Mouse (Mus musculus) heart, embryonic 16.5 days (tissue): ENCODE measurements around the gene Sned1. TPM values are rescaled to one million over a fixed set of nuclear protein-coding genes. Genes with fewer than 3 reads are reported as not detected.

Source experiments
- ATAC-seq: fragments of 200-750 bp; cut with Nextera tagmentation; replicated peaks from 2 replicates; pipeline ENCODE4 v1.8.0; 2017; ENCODE audit warnings: moderate number of reproducible peaks; ENCODE audit not compliant: insufficient read depth, low FRiP score; ENCODE audit errors: extremely low read depth
- H3K27ac ChIP-seq: fragments of 300-500 bp; sonication (generic); 2 replicates; pipeline ENCODE4 v1.5.1; 2014; ENCODE audit warnings: mild to moderate bottlenecking, low read length, control low read depth, moderate library complexity
- H3K27me3 ChIP-seq: fragments of 300-500 bp; sonication (generic); 2 replicates; pipeline ENCODE4 v1.6.1; 2014; ENCODE audit warnings: low read length, mixed read lengths; ENCODE audit not compliant: control insufficient read depth, insufficient read depth
- H3K36me3 ChIP-seq: fragments of 300-500 bp; sonication (generic); 2 replicates; pipeline ENCODE4 v1.6.1; 2014; ENCODE audit not compliant: control insufficient read depth, insufficient read depth
- H3K4me1 ChIP-seq: fragments of 300-500 bp; sonication (generic); 2 replicates; pipeline ENCODE4 v1.6.1; 2014; ENCODE audit warnings: low read length, mixed read lengths; ENCODE audit not compliant: control insufficient read depth, insufficient read depth
- H3K4me2 ChIP-seq: fragments of 300-500 bp; sonication (generic); 2 replicates; pipeline ENCODE4 v1.6.1; 2014; ENCODE audit warnings: low read depth, mild to moderate bottlenecking, control low read depth, low read length
- H3K4me3 ChIP-seq: fragments of 300-500 bp; sonication (generic); 2 replicates; pipeline ENCODE4 v1.5.1; 2014; ENCODE audit warnings: mild to moderate bottlenecking, control low read depth, low read length
- H3K9ac ChIP-seq: fragments of 300-500 bp; sonication (generic); 2 replicates; pipeline ENCODE4 v1.6.1; 2014; ENCODE audit warnings: low read length, control low read depth
- H3K9me3 ChIP-seq: fragments of 300-500 bp; sonication (generic); replicated peaks from 2 replicates; pipeline ENCODE4 v1.6.1; 2016; ENCODE audit warnings: low read length; ENCODE audit not compliant: control insufficient read depth
- WGBS: fragments of 180-500 bp; shearing (Covaris S2); extraction: QIAGEN DNeasy Blood & Tissue Kit; methylation state at CpG from one replicate; pipeline ENCODE4 v1.1.7; 2014; 5-methylcytosine and 5-hydroxymethylcytosine counted together
- polyA plus RNA-seq: library from polyadenylated mRNA; unstranded; fragments of >200 nt; fragmentation: Nextera tagmentation; extraction: Ambion mirVana; gene quantifications from 2 replicates; pipeline ENCODE4 v1.2.1, GENCODE M21; 2015

Sned1 gene
- polyA plus RNA-seq, 1 experiment from 2014 or later, result 3.6 TPM

- H3K36me3 ChIP-seq, result no peaks in the 10 kb centered on the region
- 80% methylated on average over 11 of the region's 11 CpGs for WGBS
- no peak overlapping the region for H3K4me2 ChIP-seq
- no peaks in the 10 kb centered on the region for H3K27me3 ChIP-seq
- H3K27ac ChIP-seq, result peak overlapping the region; percentile 83
- peaks cover 34% of the 10 kb centered on the region for H3K4me1 ChIP-seq
- no peak overlapping the region for H3K9ac ChIP-seq
- ATAC-seq, result no peak
- H3K9me3 ChIP-seq, result no peaks in the 10 kb centered on the region
- H3K4me3 ChIP-seq, result no peak overlapping the region
Measured at GRCm38 (mm10) chr1:93211019-93211418, 24.6 kb upstream of the Sned1 start.

DNA sequence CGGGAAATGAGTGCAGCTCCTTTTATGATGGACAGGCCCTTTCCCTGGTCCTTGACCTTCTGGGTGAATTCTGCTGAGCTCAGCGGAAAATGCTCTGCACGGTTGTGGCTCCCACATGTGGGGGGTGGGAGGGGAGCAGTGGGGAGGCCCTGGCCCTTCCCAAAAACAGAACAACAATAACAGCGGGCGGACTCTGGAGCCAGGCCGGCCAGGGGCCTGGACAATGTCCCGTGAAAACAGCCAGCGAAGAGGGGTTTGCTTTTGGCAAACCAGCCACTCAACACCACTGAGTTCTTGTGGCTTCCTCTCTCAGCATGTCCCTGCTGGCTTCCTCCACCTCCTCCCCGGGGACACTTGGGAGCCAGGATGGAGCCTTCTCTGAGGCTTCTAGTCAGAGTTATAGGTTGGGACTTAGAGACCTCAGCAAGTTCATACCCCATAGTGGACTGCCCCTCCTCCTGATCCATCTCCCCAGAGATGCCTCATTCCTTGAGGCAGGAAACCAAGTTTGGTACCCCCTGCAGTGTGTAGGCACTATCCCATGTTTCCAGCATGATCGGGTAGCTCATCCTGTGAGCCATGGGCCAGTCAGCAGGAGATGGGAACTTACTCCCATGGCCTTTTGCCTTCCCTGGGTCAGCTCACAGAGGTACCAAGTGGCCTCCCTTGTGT is 24.0 kb upstream of the Sned1 start:
- 26% methylated on average over 10 of the region's 10 CpGs for WGBS
- no peaks in the 10 kb centered on the region for H3K9me3 ChIP-seq
- H3K36me3 ChIP-seq, result no peaks in the 10 kb centered on the region
- H3K4me1 ChIP-seq, result peaks cover 38% of the 10 kb centered on the region
- H3K4me2 ChIP-seq, result no peak overlapping the region
- peak; percentile 16; the same call in 1 of the 2 replicates for ATAC-seq
- no peak overlapping the region for H3K4me3 ChIP-seq
- H3K27me3 ChIP-seq, result no peaks in the 10 kb centered on the region
- no peak overlapping the region for H3K9ac ChIP-seq
- H3K27ac ChIP-seq, result peak overlapping the region; percentile 33

GRCm38 (mm10) chr1:93212441-93212840 is 23.2 kb upstream of the Sned1 start:
- H3K27ac ChIP-seq, result no peak overlapping the region
- WGBS, result 74% methylated on average over 7 of the region's 7 CpGs

DNA sequence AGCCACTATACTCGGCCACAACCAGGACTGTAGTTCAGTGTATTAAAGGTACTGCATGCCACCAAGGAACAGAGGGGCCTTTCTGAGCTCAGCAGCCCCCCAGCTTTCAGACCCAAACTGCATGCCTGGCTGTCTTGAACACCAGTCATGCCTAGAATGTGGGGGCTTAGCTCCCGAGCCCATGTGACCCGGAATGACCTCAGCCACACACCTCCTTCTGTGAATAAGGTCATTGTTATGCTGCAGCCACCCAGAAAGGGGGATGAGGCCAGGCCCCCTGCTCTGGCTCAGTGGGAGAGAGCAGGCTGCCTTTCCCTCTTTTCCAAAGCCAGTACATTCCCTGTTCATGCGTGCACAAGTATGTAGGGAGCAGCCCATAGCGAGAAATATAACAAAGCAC is 21.0 kb upstream of the Sned1 start:
- ATAC-seq, result no peak
- Histone ChIP-seq H3K9me3 (no peaks in the 10 kb centered on the region), H3K9ac (no peak overlapping the region), H3K36me3 (no peaks in the 10 kb centered on the region), H3K27ac (no peak overlapping the region), H3K27me3 (no peaks in the 10 kb centered on the region), H3K4me3 (no peak overlapping the region), H3K4me1 (peaks cover 43% of the 10 kb centered on the region), H3K4me2 (no peak overlapping the region)
- WGBS, result 54% methylated on average over 5 of the region's 5 CpGs

More at GRCm38 (mm10) chr1:93212441-93212840, 23.2 kb upstream of the Sned1 start:
- no peaks in the 10 kb centered on the region for H3K36me3 ChIP-seq
- no peaks in the 10 kb centered on the region for H3K27me3 ChIP-seq
- H3K9ac ChIP-seq, result no peak overlapping the region
- no peak for ATAC-seq
- H3K4me2 ChIP-seq, result no peak overlapping the region
- no peak overlapping the region for H3K4me3 ChIP-seq
- peaks cover 44% of the 10 kb centered on the region for H3K4me1 ChIP-seq
- no peaks in the 10 kb centered on the region for H3K9me3 ChIP-seq

DNA sequence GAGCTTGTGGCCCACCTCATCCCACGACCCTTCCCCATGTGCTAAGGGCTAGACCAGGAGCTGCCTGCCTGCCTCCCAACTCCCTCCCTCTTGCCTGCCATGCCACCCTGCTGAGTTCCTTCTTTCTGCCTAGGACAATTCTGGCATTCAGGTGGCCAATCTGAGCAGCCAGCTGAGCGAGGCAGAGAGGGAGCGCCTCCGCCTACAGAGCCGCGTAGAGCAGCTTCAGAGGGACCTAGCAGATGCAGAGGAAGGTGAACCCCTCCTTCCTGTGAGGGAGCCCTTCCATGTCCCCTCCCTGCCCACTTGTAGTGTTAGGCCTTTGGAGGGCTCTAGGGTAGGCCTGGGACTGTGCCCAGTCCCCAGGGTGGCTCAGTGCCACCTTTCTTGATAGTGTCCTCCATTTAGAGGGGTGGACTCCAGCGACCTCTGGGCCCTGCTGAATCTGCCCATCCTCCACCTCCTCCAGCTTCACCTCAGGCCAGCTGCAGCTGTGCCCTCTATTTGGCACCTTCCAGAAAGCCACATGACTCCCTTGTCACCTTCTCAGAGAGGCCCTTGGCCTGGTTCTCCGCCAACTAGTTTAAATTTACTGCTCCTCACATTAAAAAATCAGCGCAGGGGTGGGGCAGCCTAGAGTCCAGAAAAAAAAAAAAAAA is 18.7 kb upstream of the Sned1 start:
- no peaks in the 10 kb centered on the region for H3K27me3 ChIP-seq
- H3K36me3 ChIP-seq, result no peaks in the 10 kb centered on the region
- ATAC-seq, result peak; percentile 84
- WGBS, result 56% methylated on average over 9 of the region's 9 CpGs
- H3K9me3 ChIP-seq, result no peaks in the 10 kb centered on the region
- peak overlapping the region; percentile 22; the same call in 1 of the 2 replicates for H3K9ac ChIP-seq
- no peak overlapping the region for H3K4me2 ChIP-seq
- H3K4me1 ChIP-seq, result peaks cover 20% of the 10 kb centered on the region
- H3K27ac ChIP-seq, result peak overlapping the region; percentile 81
- no peak overlapping the region for H3K4me3 ChIP-seq

GRCm38 (mm10) chr1:93217530-93217929 is 18.1 kb upstream of the Sned1 start:
- ATAC-seq, result peak; percentile 37; the same call in 1 of the 2 replicates
- no peak overlapping the region for H3K4me2 ChIP-seq
- no peaks in the 10 kb centered on the region for H3K9me3 ChIP-seq
- H3K4me3 ChIP-seq, result no peak overlapping the region
- H3K4me1 ChIP-seq, result peaks cover 17% of the 10 kb centered on the region
- peak overlapping the region; percentile 23; the same call in 1 of the 2 replicates for H3K9ac ChIP-seq
- no peaks in the 10 kb centered on the region for H3K27me3 ChIP-seq
- 56% methylated on average over 7 of the region's 7 CpGs for WGBS
- no peaks in the 10 kb centered on the region for H3K36me3 ChIP-seq
- H3K27ac ChIP-seq, result peak overlapping the region; percentile 81

DNA sequence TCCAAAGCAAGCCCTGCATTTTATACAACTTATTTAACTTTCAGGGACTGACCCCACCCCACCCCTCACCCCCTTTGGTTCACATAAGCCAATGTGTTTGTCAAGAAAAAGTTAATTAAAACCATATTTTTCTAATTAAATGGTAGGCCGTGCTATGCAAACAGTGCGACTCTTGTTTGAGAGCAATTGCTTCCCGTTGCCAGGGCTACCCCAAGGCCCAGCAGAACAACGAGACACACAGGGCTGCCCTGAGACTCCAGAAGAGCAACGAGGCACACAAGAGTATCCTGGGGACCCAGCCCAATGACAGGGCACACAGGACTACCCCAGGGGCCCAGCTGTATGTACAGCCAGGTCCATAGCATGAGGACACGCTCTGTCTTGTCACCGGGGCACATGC is 14.9 kb upstream of the Sned1 start:
- 78% methylated on average over 7 of the region's 7 CpGs for WGBS
- Histone ChIP-seq H3K27me3 (0 out of 2 replicates have a peak, but pooled peaks cover 3% of the 10 kb centered on the region), H3K4me3 (no peak overlapping the region), H3K9ac (no peak overlapping the region), H3K4me2 (no peak overlapping the region), H3K4me1 (peaks cover 17% of the 10 kb centered on the region), H3K9me3 (no peaks in the 10 kb centered on the region), H3K27ac (no peak overlapping the region), H3K36me3 (no peaks in the 10 kb centered on the region)
- no peak for ATAC-seq

DNA sequence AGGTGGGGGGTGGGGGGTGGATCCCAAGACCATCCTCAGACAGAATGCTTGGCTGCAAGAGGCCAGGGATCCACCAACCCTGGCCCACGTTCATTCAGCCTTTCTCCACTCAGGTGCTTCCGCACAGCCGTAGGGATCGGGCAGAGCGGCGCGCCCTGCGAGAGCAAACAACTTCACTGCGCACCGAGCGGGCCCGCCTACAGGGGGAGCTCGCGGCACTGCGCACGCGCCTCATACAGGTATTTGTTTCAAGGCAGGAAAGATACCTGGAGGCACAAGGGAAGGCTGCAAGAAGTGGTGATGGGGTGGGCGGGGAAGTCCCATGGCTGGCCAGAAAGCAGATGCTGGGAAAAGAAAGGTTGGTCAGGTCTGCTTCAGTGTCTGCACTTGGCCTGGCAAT is 11.7 kb upstream of the Sned1 start:
- Histone ChIP-seq H3K27ac (no peak overlapping the region), H3K36me3 (no peaks in the 10 kb centered on the region), H3K27me3 (0 out of 2 replicates have a peak, but pooled peaks cover 3% of the 10 kb centered on the region), H3K4me3 (no peak overlapping the region), H3K4me1 (no peaks in the 10 kb centered on the region), H3K9ac (no peak overlapping the region), H3K9me3 (no peaks in the 10 kb centered on the region), H3K4me2 (no peak overlapping the region)
- whole genome bisulfite sequencing, result 11% methylated on average over 18 of the region's 18 CpGs
- no peak for ATAC-seq

- no peak overlapping the region for H3K4me2 ChIP-seq
- no peak overlapping the region for H3K27ac ChIP-seq
- H3K27me3 ChIP-seq, result 0 out of 2 replicates have a peak, but pooled peaks cover 3% of the 10 kb centered on the region
- H3K9me3 ChIP-seq, result no peaks in the 10 kb centered on the region
- H3K4me3 ChIP-seq, result no peak overlapping the region
- no peaks in the 10 kb centered on the region for H3K36me3 ChIP-seq
- no peak overlapping the region for H3K9ac ChIP-seq
- ATAC-seq, result no peak
- WGBS, result 43% methylated on average over 4 of the region's 4 CpGs
- peaks cover 5% of the 10 kb centered on the region; the same call in 1 of the 2 replicates for H3K4me1 ChIP-seq
Measured at GRCm38 (mm10) chr1:93225226-93225625, 10.4 kb upstream of the Sned1 start.
